Mouse (Mus musculus): ENCODE measurements around the gene Mrpl21. TPM values are rescaled to one million over a fixed set of nuclear protein-coding genes. Genes with fewer than 3 reads are reported as not detected.

The Mrpl21 gene
- polyA plus RNA-seq, 1 experiment from 2014 or later = 110 TPM

DNA sequence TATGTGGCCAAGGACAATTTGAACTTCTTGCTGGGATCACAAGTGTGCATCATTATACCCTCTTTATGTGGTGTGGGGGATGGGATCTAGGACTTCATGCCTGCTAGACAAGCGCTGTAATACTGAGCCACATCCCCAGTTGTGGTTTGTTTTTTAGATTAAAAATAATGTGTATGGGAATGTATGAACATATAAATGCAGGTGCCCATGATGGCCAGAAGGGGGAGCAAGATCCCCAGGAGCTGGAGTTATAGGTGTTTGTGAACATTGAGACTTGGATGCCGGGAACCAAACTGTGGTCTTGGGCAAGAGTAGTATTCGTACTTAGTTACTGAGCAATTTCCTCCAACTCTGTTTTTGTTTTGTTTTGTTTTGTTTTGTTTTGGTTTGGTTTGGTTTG lies 38.1 kb downstream of the Mrpl21 start:
- Histone ChIP-seq H3K36me3 (ENCODE audit: control insufficient read depth, insufficient read depth, low read length) (no peaks in the 10 kb centered on the region), H3K4me3 (ENCODE audit: low read length) (no peak overlapping the region), H3K27ac (ENCODE audit: low read length) (no peak overlapping the region), H3K9me3 (ENCODE audit: control insufficient read depth, low read length) (no peaks in the 10 kb centered on the region), H3K27me3 (ENCODE audit: control insufficient read depth, insufficient read depth, low read depth, low read length) (no peaks in the 10 kb centered on the region), H3K9ac (ENCODE audit: low read length) (no peak overlapping the region), H3K4me2 (ENCODE audit: low read depth, low read length) (no peak overlapping the region), H3K4me1 (replicated peaks; ENCODE audit: control insufficient read depth, insufficient read depth, low read length) (peaks cover 21% of the 10 kb centered on the region)
- ATAC-seq (ENCODE audit: low read depth) = no peak
- WGBS = 78% methylated on average over 3 of the region's 3 CpGs

DNA sequence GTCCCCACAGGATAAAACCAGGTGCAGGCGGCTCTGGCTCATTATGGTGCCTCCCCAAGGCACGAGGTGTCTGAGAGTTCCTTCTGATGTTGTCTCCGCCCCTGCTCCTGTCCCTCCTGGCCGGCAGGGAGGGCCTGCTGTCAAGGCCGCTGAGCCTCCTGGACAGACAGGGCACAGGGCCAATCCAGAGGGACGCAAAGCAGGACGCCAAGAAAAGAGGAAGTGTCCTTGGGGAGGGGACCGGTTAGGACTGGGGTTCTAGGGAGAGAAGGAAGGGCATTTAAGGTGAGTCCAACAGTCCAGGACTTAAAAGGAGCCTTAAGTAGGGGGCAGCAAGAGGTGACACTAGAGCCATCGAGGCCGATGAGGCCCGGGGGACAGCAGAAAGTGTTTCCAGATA lies 38.9 kb downstream of the Mrpl21 start:
- Histone ChIP-seq H3K4me3 (ENCODE audit: low read length) (peak overlapping the region; percentile 78), H3K4me2 (ENCODE audit: low read depth, low read length) (peak overlapping the region; percentile 99), H3K36me3 (ENCODE audit: control insufficient read depth, insufficient read depth, low read length) (no peaks in the 10 kb centered on the region), H3K9ac (ENCODE audit: low read length) (peak overlapping the region; percentile 72), H3K4me1 (replicated peaks; ENCODE audit: control insufficient read depth, insufficient read depth, low read length) (peaks cover 29% of the 10 kb centered on the region), H3K9me3 (ENCODE audit: control insufficient read depth, low read length) (no peaks in the 10 kb centered on the region), H3K27me3 (ENCODE audit: control insufficient read depth, insufficient read depth, low read depth, low read length) (no peaks in the 10 kb centered on the region), H3K27ac (ENCODE audit: low read length) (peak overlapping the region; percentile 19; the same call in 1 of the 2 replicates)
- WGBS = 5% methylated on average over 11 of the region's 11 CpGs
- ATAC-seq (ENCODE audit: low read depth) = peak; percentile 17; the same call in 1 of the 2 replicates

DNA sequence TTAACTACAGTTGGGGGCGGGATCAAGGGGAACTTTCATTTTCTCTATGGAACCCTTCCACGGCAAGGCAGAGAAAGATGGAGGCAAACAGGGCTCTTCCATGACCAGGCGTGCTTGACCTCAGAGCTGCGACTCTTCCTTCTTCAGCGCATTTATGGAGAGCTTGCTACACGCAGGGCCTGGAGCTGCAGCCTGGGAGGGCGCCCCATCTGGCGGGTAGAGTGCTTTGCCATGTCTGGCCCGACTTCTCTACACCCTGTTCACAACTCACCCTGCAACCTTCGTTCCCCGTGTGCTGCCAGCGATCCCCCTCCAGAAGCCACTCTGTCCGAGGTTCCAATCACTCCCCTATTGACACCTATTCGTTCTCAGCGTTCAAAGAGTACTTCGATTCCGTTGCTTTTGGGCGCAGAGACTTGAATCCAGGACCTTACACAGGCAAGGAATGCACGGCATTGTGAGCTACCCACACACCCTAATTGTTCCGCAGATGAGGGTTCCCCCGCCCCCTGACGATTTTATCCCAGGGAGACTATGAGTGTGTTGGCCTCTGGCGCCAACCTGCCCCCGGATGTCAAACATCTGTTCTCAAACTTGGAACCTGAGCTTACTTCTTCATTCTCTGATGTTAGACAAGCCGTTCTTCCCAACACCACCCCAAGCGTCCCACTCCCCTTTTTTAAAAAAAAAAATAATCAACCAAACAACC lies 39.7 kb downstream of the Mrpl21 start, which contains the start of gene Cpt1a:
Gene Cpt1a, plus strand, starts transcription at position 74 of the 709 bp plus-strand sequence.
- peaks cover 30% of the 10 kb centered on the region for H3K4me1 ChIP-seq (replicated peaks; ENCODE audit: control insufficient read depth, insufficient read depth, low read length)
- peak within 1 kb of the TSS; percentile 99 for H3K4me2 ChIP-seq (ENCODE audit: low read depth, low read length)
- H3K4me3 ChIP-seq (ENCODE audit: low read length) = peak within 1 kb of the TSS; percentile 78
- H3K36me3 ChIP-seq (ENCODE audit: control insufficient read depth, insufficient read depth, low read length) = no peaks in the 10 kb centered on the region
- 0 out of 2 replicates have a peak, but pooled peaks have one; percentile 11 for ATAC-seq (ENCODE audit: low read depth)
- no peaks in the 10 kb centered on the region for H3K9me3 ChIP-seq (ENCODE audit: control insufficient read depth, low read length)
- peak within 1 kb of the TSS; percentile 96 for H3K27ac ChIP-seq (ENCODE audit: low read length)
- WGBS = 2% methylated on average over 26 of the region's 26 CpGs
- no peaks in the 10 kb centered on the region for H3K27me3 ChIP-seq (ENCODE audit: control insufficient read depth, insufficient read depth, low read depth, low read length)
- H3K9ac ChIP-seq (ENCODE audit: low read length) = peak within 1 kb of the TSS; percentile 72

DNA sequence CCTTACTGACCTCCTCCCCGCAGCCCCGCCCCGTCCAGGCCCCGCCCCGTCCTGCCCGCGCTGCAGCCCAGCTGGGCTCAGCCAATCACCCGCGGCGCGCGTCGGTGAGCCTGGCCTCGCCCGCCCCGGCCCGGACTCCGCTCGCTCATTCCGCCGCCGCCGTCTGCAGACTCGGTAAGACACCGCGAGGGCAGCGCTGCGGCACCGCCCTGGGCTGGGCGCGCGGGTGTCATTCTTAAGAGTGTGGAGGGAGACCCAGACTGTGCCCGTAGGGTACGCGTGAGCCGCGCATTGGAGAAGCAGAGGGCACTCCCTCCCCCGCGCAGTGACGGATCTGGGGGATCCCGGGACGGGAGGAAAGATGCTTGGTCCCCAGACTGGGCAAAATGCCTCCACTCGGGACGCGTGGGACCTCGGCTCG lies 40.5 kb downstream of the Mrpl21 start:
- Histone ChIP-seq H3K4me3 (ENCODE audit: low read length) (peak overlapping the region; percentile 78), H3K9me3 (ENCODE audit: control insufficient read depth, low read length) (no peaks in the 10 kb centered on the region), H3K27me3 (ENCODE audit: control insufficient read depth, insufficient read depth, low read depth, low read length) (no peaks in the 10 kb centered on the region), H3K9ac (ENCODE audit: low read length) (peak overlapping the region; percentile 72), H3K4me2 (ENCODE audit: low read depth, low read length) (peak overlapping the region; percentile 99), H3K27ac (ENCODE audit: low read length) (peak overlapping the region; percentile 96; the same call in 1 of the 2 replicates), H3K4me1 (replicated peaks; ENCODE audit: control insufficient read depth, insufficient read depth, low read length) (peaks cover 30% of the 10 kb centered on the region), H3K36me3 (ENCODE audit: control insufficient read depth, insufficient read depth, low read length) (no peaks in the 10 kb centered on the region)
- 1% methylated on average over 46 of the region's 47 CpGs for WGBS
- peak; percentile 84 for ATAC-seq (ENCODE audit: low read depth)

DNA sequence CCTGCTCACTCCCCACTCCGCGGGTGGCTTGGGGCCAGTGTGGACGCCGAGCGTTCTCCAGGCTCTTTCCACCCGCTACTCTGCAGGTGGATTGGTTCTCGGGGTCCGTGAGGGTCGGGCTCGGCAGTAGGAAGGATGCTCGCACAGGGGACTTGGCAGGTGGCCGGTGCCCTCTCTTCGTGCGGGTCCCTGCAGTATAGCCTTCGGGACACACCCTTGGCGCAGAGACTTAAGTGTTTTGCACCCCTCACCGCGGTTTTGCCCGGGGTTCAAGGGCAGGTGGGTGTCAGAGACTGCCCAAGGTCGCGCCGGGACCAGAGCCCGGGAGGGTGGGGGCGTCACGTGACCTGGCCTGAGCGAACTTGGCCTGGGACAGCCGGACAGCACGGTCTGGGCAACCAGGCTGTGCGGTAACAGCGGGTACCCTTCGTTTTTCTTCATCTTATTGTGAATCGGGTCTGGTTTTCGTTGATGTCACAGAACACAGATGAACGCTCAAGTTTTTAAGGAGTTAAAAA lies 41.1 kb downstream of the Mrpl21 start:
- H3K27me3 ChIP-seq (ENCODE audit: control insufficient read depth, insufficient read depth, low read depth, low read length) = no peaks in the 10 kb centered on the region
- H3K9ac ChIP-seq (ENCODE audit: low read length) = peak overlapping the region; percentile 72
- no peaks in the 10 kb centered on the region for H3K9me3 ChIP-seq (ENCODE audit: control insufficient read depth, low read length)
- H3K36me3 ChIP-seq (ENCODE audit: control insufficient read depth, insufficient read depth, low read length) = no peaks in the 10 kb centered on the region
- ATAC-seq (ENCODE audit: low read depth) = 0 out of 2 replicates have a peak, but pooled peaks have one; percentile 1
- H3K4me2 ChIP-seq (ENCODE audit: low read depth, low read length) = peak overlapping the region; percentile 99
- peak overlapping the region; percentile 78 for H3K4me3 ChIP-seq (ENCODE audit: low read length)
- peak overlapping the region; percentile 96 for H3K27ac ChIP-seq (ENCODE audit: low read length)
- peaks cover 30% of the 10 kb centered on the region for H3K4me1 ChIP-seq (replicated peaks; ENCODE audit: control insufficient read depth, insufficient read depth, low read length)
- under 1% methylated on average over 34 of the region's 34 CpGs for WGBS

DNA sequence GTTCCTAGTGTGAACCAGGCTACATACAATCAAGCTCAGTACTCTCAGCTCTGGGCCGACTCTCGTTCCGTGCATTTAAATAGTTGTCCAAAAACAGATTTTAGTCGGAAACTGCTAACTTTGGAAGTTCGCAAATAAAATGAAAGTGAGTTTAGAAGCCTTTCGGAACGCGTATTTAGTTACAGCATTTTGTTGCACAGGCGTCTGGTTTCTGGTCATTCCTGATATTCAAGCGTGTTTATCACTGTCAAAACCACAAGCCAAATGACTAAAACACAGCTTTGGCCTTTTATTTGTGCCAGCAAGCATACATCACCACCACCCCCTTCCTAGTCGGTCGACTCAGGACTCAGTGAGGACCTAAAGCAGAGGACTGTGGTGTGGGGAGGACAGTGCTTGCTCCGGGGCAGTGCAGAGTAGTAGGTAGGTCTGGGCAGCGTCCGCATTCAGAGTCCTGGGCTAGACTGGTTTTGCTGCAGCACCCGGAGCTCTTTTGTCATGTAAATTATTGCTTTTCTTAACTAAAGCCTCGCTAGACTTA lies 41.6 kb downstream of the Mrpl21 start:
- Histone ChIP-seq H3K4me3 (ENCODE audit: low read length) (peak overlapping the region; percentile 78), H3K9me3 (ENCODE audit: control insufficient read depth, low read length) (no peaks in the 10 kb centered on the region), H3K36me3 (ENCODE audit: control insufficient read depth, insufficient read depth, low read length) (no peaks in the 10 kb centered on the region), H3K9ac (ENCODE audit: low read length) (peak overlapping the region; percentile 72), H3K4me1 (replicated peaks; ENCODE audit: control insufficient read depth, insufficient read depth, low read length) (peaks cover 30% of the 10 kb centered on the region), H3K27me3 (ENCODE audit: control insufficient read depth, insufficient read depth, low read depth, low read length) (no peaks in the 10 kb centered on the region), H3K4me2 (ENCODE audit: low read depth, low read length) (peak overlapping the region; percentile 99), H3K27ac (ENCODE audit: low read length) (peak overlapping the region; percentile 96)
- no peak for ATAC-seq (ENCODE audit: low read depth)
- 2% methylated on average over 17 of the region's 17 CpGs for WGBS

DNA sequence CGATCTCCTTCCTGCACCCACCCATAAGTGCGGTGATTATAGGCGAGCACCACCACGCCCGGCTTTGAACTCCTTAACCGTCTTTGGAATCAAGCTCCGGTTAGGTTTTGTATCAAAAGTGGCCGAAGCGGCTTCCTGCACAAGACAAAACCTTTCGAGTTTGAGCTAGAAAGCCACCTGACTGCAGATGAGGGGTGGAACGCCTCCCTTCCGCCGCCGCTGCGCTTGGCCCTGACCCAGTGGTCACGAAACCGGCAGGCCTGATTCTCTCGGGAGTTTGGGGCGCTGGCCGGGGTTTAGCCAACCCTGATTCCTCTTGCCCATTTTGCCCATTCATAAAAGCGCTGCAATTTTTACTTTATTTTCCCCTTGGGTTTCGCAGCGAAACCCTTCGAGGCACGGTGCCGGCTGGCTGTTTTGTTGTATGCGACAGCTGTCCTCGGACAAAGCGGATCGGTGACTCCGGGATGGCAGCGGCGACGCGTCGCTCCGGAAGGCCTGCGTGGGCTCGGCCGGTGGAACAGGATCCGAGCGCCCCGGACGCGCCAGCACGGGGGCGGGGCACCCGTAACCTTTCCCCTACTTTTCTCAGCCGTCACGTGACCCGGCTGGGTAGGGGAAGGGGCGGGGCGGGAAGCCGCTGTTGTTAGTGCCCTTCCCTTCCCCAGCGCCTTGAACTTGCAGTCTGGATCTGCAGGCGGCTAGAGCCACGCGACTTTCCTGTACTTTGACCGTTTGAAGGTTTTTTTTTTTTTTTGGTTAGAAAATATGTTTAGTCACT lies 42.4 kb downstream of the Mrpl21 start:
- peaks cover 30% of the 10 kb centered on the region for H3K4me1 ChIP-seq (replicated peaks; ENCODE audit: control insufficient read depth, insufficient read depth, low read length)
- ATAC-seq (ENCODE audit: low read depth) = peak; percentile 81
- peak overlapping the region; percentile 96 for H3K27ac ChIP-seq (ENCODE audit: low read length)
- under 1% methylated on average over 59 of the region's 59 CpGs for WGBS
- peak overlapping the region; percentile 78 for H3K4me3 ChIP-seq (ENCODE audit: low read length)
- H3K9me3 ChIP-seq (ENCODE audit: control insufficient read depth, low read length) = no peaks in the 10 kb centered on the region
- H3K36me3 ChIP-seq (ENCODE audit: control insufficient read depth, insufficient read depth, low read length) = no peaks in the 10 kb centered on the region
- H3K9ac ChIP-seq (ENCODE audit: low read length) = peak overlapping the region; percentile 72
- no peaks in the 10 kb centered on the region for H3K27me3 ChIP-seq (ENCODE audit: control insufficient read depth, insufficient read depth, low read depth, low read length)
- peak overlapping the region; percentile 99 for H3K4me2 ChIP-seq (ENCODE audit: low read depth, low read length)

DNA sequence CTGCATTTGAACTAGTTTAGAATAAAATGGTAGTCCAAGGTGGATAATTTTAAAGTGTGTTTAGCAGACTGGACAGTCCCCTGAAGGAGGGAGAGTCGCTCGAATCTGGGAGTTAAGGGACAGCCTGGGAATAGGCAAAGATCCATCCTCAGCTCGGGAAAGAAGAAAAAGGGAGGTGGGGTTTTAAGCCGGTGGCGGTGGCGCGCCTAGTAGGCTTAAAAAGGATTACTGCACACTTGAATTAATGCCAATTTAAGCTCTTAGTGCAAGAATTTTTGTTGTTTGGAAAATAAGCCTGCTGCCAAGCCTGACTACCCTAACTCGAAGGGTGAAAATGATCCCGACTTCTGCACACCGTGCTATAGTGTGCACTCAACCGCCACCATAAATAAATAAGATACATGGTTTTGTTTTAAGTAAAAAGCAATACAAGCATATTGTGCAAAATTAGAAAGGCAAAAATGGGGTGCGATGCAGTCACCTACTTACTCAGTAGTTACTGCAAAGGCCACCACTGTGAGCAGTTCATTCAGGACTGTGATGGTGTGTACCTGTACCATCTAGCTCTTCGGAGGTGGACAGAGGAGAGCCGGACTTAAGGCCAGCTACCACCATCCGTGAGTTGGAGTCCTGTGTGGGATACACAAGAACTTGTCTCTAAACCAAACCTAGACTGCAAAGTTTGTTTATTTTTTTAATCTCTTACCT lies 43.2 kb downstream of the Mrpl21 start:
- Histone ChIP-seq H3K4me1 (replicated peaks; ENCODE audit: control insufficient read depth, insufficient read depth, low read length) (peaks cover 30% of the 10 kb centered on the region), H3K36me3 (ENCODE audit: control insufficient read depth, insufficient read depth, low read length) (no peaks in the 10 kb centered on the region), H3K9me3 (ENCODE audit: control insufficient read depth, low read length) (no peaks in the 10 kb centered on the region), H3K27me3 (ENCODE audit: control insufficient read depth, insufficient read depth, low read depth, low read length) (no peaks in the 10 kb centered on the region), H3K27ac (ENCODE audit: low read length) (peak overlapping the region; percentile 96), H3K4me2 (ENCODE audit: low read depth, low read length) (peak overlapping the region; percentile 99), H3K4me3 (ENCODE audit: low read length) (peak overlapping the region; percentile 78), H3K9ac (ENCODE audit: low read length) (peak overlapping the region; percentile 72)
- ATAC-seq (ENCODE audit: low read depth) = no peak
- WGBS = 23% methylated on average over 15 of the region's 15 CpGs
